Comparison of ENCODE assay signal across 19 mouse cellular contexts in genomic region chr1:120293803-120294202, GRCm38 (mm10). TPM values are rescaled to one million over a fixed set of nuclear protein-coding genes. Genes with fewer than 3 reads are reported as not detected.
DNase-seq lines count a peak whose midpoint lies in the region; ATAC-seq and TF ChIP-seq lines count a peak whose summit lies in the region.
"Had no signal": no experiment of that assay in that cellular context is flagged by ENCODE, and none has a peak within 500 bp of the region (broad histone marks: within the 10 kb centered on the region; RNA-seq: fewer than 3 reads in every experiment).

No protein-coding gene starts in this region.

- no peak for TF ChIP-seq EP300 in CH12.LX (IDR thresholded peaks at IDR 0.05; ENCODE audit: low read length)

- in situ Hi-C loops in CH12.LX (cut with MboI; ENCODE audit: low pct_ligation_motif_present, low pct_unique_long_range_greater_than_20kb, low sequenced_read_pairs): no loop called here

- H3K36me3 ChIP-seq in spleen, adult 2 months (ENCODE audit: control insufficient read depth, insufficient read depth, low read length): no peaks in the 10 kb centered on the region
- H3K36me3 ChIP-seq in CH12.LX (replicated peaks in 1 of 2; ENCODE audit: control insufficient read depth in 1 of 2, insufficient read depth in 1 of 2, low read length in 1 of 2): no peaks in the 10 kb centered on the region
- no peaks in the 10 kb centered on the region for H3K36me3 ChIP-seq in hindbrain, embryonic 16.5 days (ENCODE audit: control insufficient read depth, insufficient read depth, low read length)
- H3K36me3 ChIP-seq: heart, embryonic 10.5 days; stomach, embryonic 15.5 days had no signal

- WGBS in spleen, adult 2 months: 5% methylated on average over 1 of the region's 1 CpGs
- 77% methylated on average over 1 of the region's 1 CpGs for WGBS in hindbrain, embryonic 16.5 days

- no peak overlapping the region for H3K27ac ChIP-seq in spleen, adult 2 months (ENCODE audit: insufficient read depth, low read length)
- H3K27ac ChIP-seq in CH12.LX (ENCODE audit: insufficient read depth, low read depth): no peak overlapping the region
- H3K27ac ChIP-seq in hindbrain, embryonic 16.5 days (ENCODE audit: low read depth, low read length): no peak overlapping the region
- H3K27ac ChIP-seq: heart, embryonic 10.5 days; stomach, embryonic 15.5 days had no signal

- no peak overlapping the region for H3K4me3 ChIP-seq in spleen, adult 2 months (ENCODE audit: extremely low read depth, insufficient read depth, insufficient read length)
- peak overlapping the region in 2 of 3 experiments; percentile 15 to 41 for H3K4me3 ChIP-seq in CH12.LX (replicated peaks in 1 of 3; ENCODE audit: low read depth in 2 of 3, low read length in 2 of 3, poor library complexity in 1 of 3)
- no peak overlapping the region for H3K4me3 ChIP-seq in hindbrain, embryonic 16.5 days (ENCODE audit: low read length)
- H3K4me3 ChIP-seq: heart, embryonic 10.5 days; stomach, embryonic 15.5 days had no signal

- peak; percentile 81 to 86 for ATAC-seq in hematopoietic stem cell, adult 5-6 weeks (replicated peaks in 1 of 2; ENCODE audit: insufficient read depth in 1 of 2, low FRiP score in 2 of 2, low TSS enrichment in 1 of 2, low read depth in 1 of 2, poor library complexity in 2 of 2, severe bottlenecking in 2 of 2)
- no peak for ATAC-seq in hindbrain, embryonic 16.5 days

- peak; percentile 3 to 31 for DNase-seq in spleen, adult 2 months (ENCODE audit: low read depth in 1 of 2, low spot score in 2 of 2)
- DNase-seq in spleen, postnatal 14 days (ENCODE audit: low spot score in 2 of 2): no peak
- peak; percentile 32 for DNase-seq in CH12.LX (ENCODE audit: extremely low read depth)
- peak; percentile 42 for DNase-seq in naive thymus-derived CD4-positive, alpha-beta T cell, adult 2 months (ENCODE audit: low read depth)
- DNase-seq in kidney, postnatal 10 days: no peak
- no peak for DNase-seq in spleen, adult 18-20 months
- DNase-seq: adrenal gland, postnatal 36 days; cerebellum, adult 9-11 months; gastrocnemius, postnatal 25 days; kidney, adult 9 months; right cerebral cortex, postnatal 14 days; thymus, postnatal 14 days had no signal

- H3K9me3 ChIP-seq in CH12.LX (replicated peaks; ENCODE audit: low read length): peaks cover 18% of the 10 kb centered on the region
- H3K9me3 ChIP-seq in hindbrain, embryonic 16.5 days (ENCODE audit: control insufficient read depth, low read length): no peaks in the 10 kb centered on the region; the same call in 1 of the 2 replicates
- H3K9me3 ChIP-seq: heart, embryonic 10.5 days; stomach, embryonic 15.5 days had no signal

- dilution Hi-C loops in CH12.LX (cut with MboI; ENCODE audit: extremely low pct_ligation_motif_present, extremely low pct_unique_long_range_greater_than_20kb, low sequenced_read_pairs): no loop called here

- H3K9ac ChIP-seq in CH12.LX (ENCODE audit: insufficient read depth, low read depth): 0 out of 2 replicates have a peak overlapping the region, but pooled peaks have one; percentile 12
- H3K9ac ChIP-seq in hindbrain, embryonic 16.5 days (ENCODE audit: low read depth, low read length): no peak overlapping the region
- H3K9ac ChIP-seq: stomach, embryonic 15.5 days had no signal

- no peak overlapping the region for H3K4me2 ChIP-seq in CH12.LX (ENCODE audit: insufficient read depth, low read depth, poor library complexity, severe bottlenecking)
- H3K4me2 ChIP-seq in hindbrain, embryonic 16.5 days (ENCODE audit: low read length): no peak overlapping the region
- H3K4me2 ChIP-seq: midbrain, embryonic 11.5 days; stomach, embryonic 15.5 days had no signal

- H3K4me1 ChIP-seq in spleen, adult 2 months (ENCODE audit: control insufficient read depth, insufficient read depth, insufficient read length): no peaks in the 10 kb centered on the region
- peaks cover 3 to 20% of the 10 kb centered on the region in 2 experiments; a peak in 3 of 4 replicates for H3K4me1 ChIP-seq in CH12.LX (ENCODE audit: control insufficient read depth in 1 of 2, insufficient read depth in 2 of 2)
- no peaks in the 10 kb centered on the region for H3K4me1 ChIP-seq in hindbrain, embryonic 16.5 days (ENCODE audit: control insufficient read depth, insufficient read depth, low read depth, low read length)
- H3K4me1 ChIP-seq: heart, embryonic 10.5 days; stomach, embryonic 15.5 days had no signal

- no peak for TF ChIP-seq POLR2A in spleen, adult 2 months (IDR thresholded peaks at IDR 0.05; ENCODE audit: low read depth, low read length)
- no peak for TF ChIP-seq POLR2A in CH12.LX (IDR thresholded peaks at IDR 0.05; ENCODE audit: low read depth, low read length)

- no peak for TF ChIP-seq RAD21 in CH12.LX (IDR thresholded peaks at IDR 0.05; ENCODE audit: low read depth, low read length)

- TF ChIP-seq CTCF in spleen, adult 2 months (IDR thresholded peaks at IDR 0.05; ENCODE audit: extremely low read depth, insufficient read depth, insufficient read length, insufficient replicate concordance): no peak
- TF ChIP-seq CTCF in CH12.LX (conservative IDR thresholded peaks at IDR 0.05 in 1 of 2, IDR thresholded peaks at IDR 0.05 in 1 of 2; ENCODE audit: low read depth in 2 of 2, low read length in 2 of 2): no peak

- H3K79me2 ChIP-seq in CH12.LX (replicated peaks; ENCODE audit: control insufficient read depth, extremely low read depth, insufficient read depth, poor library complexity, severe bottlenecking): no peaks in the 10 kb centered on the region

- H3K27me3 ChIP-seq in spleen, adult 2 months (ENCODE audit: control insufficient read depth, insufficient read depth, low read length): no peaks in the 10 kb centered on the region
- no peaks in the 10 kb centered on the region for H3K27me3 ChIP-seq in CH12.LX (replicated peaks)
- H3K27me3 ChIP-seq in hindbrain, embryonic 16.5 days (replicated peaks; ENCODE audit: control insufficient read depth, insufficient read depth, low read length): no peaks in the 10 kb centered on the region
- H3K27me3 ChIP-seq: stomach, embryonic 15.5 days had no signal

TF ChIP-seq in CH12.LX, 34 proteins besides CTCF, POLR2A, EP300 and RAD21:
- TF ChIP-seq HCFC1 (IDR thresholded peaks at IDR 0.05; ENCODE audit: low read depth, low read length) (peak; percentile 40; the same call in 1 of the 2 replicates), ELF1 (IDR thresholded peaks at IDR 0.05; ENCODE audit: low read depth, low read length) (peak; percentile 63; the same call in 1 of the 2 replicates), NELFE (IDR thresholded peaks at IDR 0.05; ENCODE audit: low read depth, low read length) (no peak)

RNA-seq across cellular contexts. Expression of gene Steap3, which starts 21.3 kb away (rescaled TPM):
- 16.2 and 37.3 TPM in 2 replicates for polyA plus RNA-seq in spleen, adult 2 months (2012; rRNA removed)
- total RNA-seq in CH12.LX (2012; rRNA removed): 1.6 and 2.9 TPM in 2 replicates
- 0.95 and 1.2 TPM in 2 replicates for total RNA-seq in CH12.LX (2014; rRNA removed)
- 7.3 and 8.0 TPM in 2 replicates for polyA plus RNA-seq in CH12.LX (2012; ENCODE audit: insufficient read length, low read depth)
- total RNA-seq in hematopoietic stem cell, adult 5-6 weeks (2017): 6.1 and 8.1 TPM in 2 replicates
- polyA plus RNA-seq in hindbrain, embryonic 16.5 days (2015; fragmentation: Nextera tagmentation; extraction: Ambion mirVana): 4.9 and 5.1 TPM in 2 replicates

RNA-seq across cellular contexts. Expression of gene C1ql2, which starts 46.6 kb away (rescaled TPM):
- polyA plus RNA-seq in spleen, adult 2 months (2012; rRNA removed): not detected in 2 replicates
- total RNA-seq in CH12.LX (2012; rRNA removed): not detected in 2 replicates
- not detected in 2 replicates for total RNA-seq in CH12.LX (2014; rRNA removed)
- not detected in 2 replicates for polyA plus RNA-seq in CH12.LX (2012; ENCODE audit: insufficient read length, low read depth)
- total RNA-seq in hematopoietic stem cell, adult 5-6 weeks (2017): not detected in 2 replicates
- polyA plus RNA-seq in hindbrain, embryonic 16.5 days (2015; fragmentation: Nextera tagmentation; extraction: Ambion mirVana): 5.4 and 5.8 TPM in 2 replicates
- total RNA-seq: adrenal gland, postnatal 36 days; gastrocnemius, postnatal 25 days; heart, postnatal 25 days had no signal
- polyA plus RNA-seq: heart, embryonic 10.5 days; liver, embryonic 16.5 days; stomach, embryonic 15.5 days had no signal

Comparison
In these comparisons a context has a peak if more than half of its experiments do, and no peak if none do; other contexts are left out.
1. DNase-seq: peak in spleen, adult 2 months (2 of 2), CH12.LX (single experiment) and naive thymus-derived CD4-positive, alpha-beta T cell, adult 2 months (single experiment); none in spleen, postnatal 14 days (0 of 2), kidney, postnatal 10 days (single experiment) and spleen, adult 18-20 months (0 of 2).
2. H3K4me3 ChIP-seq: peak in CH12.LX (2 of 3); none in spleen, adult 2 months (single experiment) and hindbrain, embryonic 16.5 days (single experiment).